Mouse (Mus musculus) testis, adult 10 weeks (tissue): Measurements from ENCODE around the gene Fam205a2. TPM values are rescaled to one million over a fixed set of nuclear protein-coding genes. Genes with fewer than 3 reads are reported as not detected.

Experiments used
- polyA plus RNA-seq: library from polyadenylated mRNA; stranded (reverse); fragments of 350-450 nt; fragmentation: Illumina TruSeq; extraction: RNeasy Lipid Tissue Mini Kit (QIAGEN cat#74804); gene quantifications from one replicate; pipeline ENCODE4 v1.2.3, GENCODE M21; 2014; ENCODE audit warnings: low read depth, low replicate concordance

Fam205a2 gene
- not detected for polyA plus RNA-seq

DNA sequence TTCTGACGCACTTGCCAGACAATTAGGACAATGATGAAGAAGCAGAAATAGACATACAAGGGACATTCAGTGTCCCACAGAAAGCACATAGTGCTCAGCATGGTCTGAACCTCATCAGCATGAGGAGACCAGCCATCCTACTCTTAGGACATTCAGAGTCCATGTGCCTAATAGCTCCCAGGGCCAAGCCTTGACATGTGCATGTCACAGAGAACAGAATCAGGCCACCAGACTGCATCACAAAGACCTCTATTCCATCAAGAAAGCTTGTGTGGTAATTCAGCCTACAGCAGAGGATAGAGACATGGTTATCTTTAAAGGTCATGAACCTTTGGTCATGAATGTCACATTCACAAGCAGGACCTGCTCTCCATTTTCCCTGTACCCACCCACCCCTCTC is at the start of gene Fam205a2:
Fam205a2 (minus strand) TSS at position 101 of the 400 bp plus-strand sequence.

Other genes with a start within 250 kb of the Fam205a2 start
- gene Gm21953, start 233.9 kb downstream of the Fam205a2 start, polyA plus RNA-seq = not detected
- gene Fam205a3, start 209.8 kb downstream of the Fam205a2 start, polyA plus RNA-seq = not detected
- not detected for gene Gm21586, start 88.8 kb downstream of the Fam205a2 start, polyA plus RNA-seq
- gene Gm2163, start 61.4 kb downstream of the Fam205a2 start, polyA plus RNA-seq = 6.6 TPM
- not detected for gene Gm10591, start 84.0 kb upstream of the Fam205a2 start, polyA plus RNA-seq
- not detected for gene Gm2564, start 101.5 kb upstream of the Fam205a2 start, polyA plus RNA-seq
- 12.2 TPM for gene Ccl27b, start 127.1 kb upstream of the Fam205a2 start, polyA plus RNA-seq
- not detected for gene Il11ra2, start 133.7 kb upstream of the Fam205a2 start, polyA plus RNA-seq
- gene 4930578G10Rik, start 207.4 kb upstream of the Fam205a2 start, polyA plus RNA-seq = 35.6 TPM
- not detected for gene Ccl19, start 228.4 kb upstream of the Fam205a2 start, polyA plus RNA-seq
- gene Ccl21a, start 245.8 kb upstream of the Fam205a2 start, polyA plus RNA-seq = not detected